Mouse (Mus musculus) CH12.LX (cell line): Measurements from ENCODE around the gene Chd1. TPM values are rescaled to one million over a fixed set of nuclear protein-coding genes. Genes with fewer than 3 reads are reported as not detected.

Source experiments
- DNase-seq: peaks from one replicate; pipeline ENCODE4 v3.0.0-alpha.2; 2013; ENCODE audit errors: extremely low read depth
- H3K27ac ChIP-seq: 2 replicates; pipeline ENCODE4 v1.5.1; 2012; ENCODE audit warnings: low read depth, mild to moderate bottlenecking, control low read depth, moderate library complexity; ENCODE audit not compliant: insufficient read depth
- H3K27me3 ChIP-seq: replicated peaks from 2 replicates; pipeline ENCODE3; 2012; ENCODE audit warnings: inconsistent platforms
- H3K36me3 ChIP-seq, 2 experiments: replicated peaks in 1 of 2; 2 replicates each; pipeline versions ENCODE3 to v1.6.1; 2012; ENCODE audit warnings: inconsistent platforms in 1 of 2, low read length in 1 of 2, mild to moderate bottlenecking in 1 of 2, mixed read lengths in 1 of 2, moderate library complexity in 1 of 2; ENCODE audit not compliant: control insufficient read depth in 1 of 2, insufficient read depth in 1 of 2
- H3K4me1 ChIP-seq, 2 experiments: 2 replicates each; pipeline ENCODE4 v1.6.1; 2012; ENCODE audit warnings: inconsistent platforms in 1 of 2, moderate library complexity in 1 of 2; ENCODE audit not compliant: insufficient read depth in 2 of 2, control insufficient read depth in 1 of 2
- H3K4me2 ChIP-seq: 2 replicates; pipeline ENCODE4 v1.6.1; 2012; ENCODE audit warnings: low read depth, mild to moderate bottlenecking, control low read depth; ENCODE audit not compliant: poor library complexity, insufficient read depth, severe bottlenecking
- H3K4me3 ChIP-seq, 3 experiments: fragments of 150-350 bp in 1 of 3; sonication (generic) in 1 of 3; replicated peaks in 1 of 3; 2 replicates each; pipeline versions ENCODE3 to v1.5.1; 2011 to 2012; ENCODE audit warnings: low read depth in 2 of 3, low read length in 2 of 3, mild to moderate bottlenecking in 2 of 3, moderate library complexity in 2 of 3, control low read depth in 1 of 3, improper control_type of control experiment in 1 of 3, inconsistent platforms in 1 of 3, mixed read lengths in 1 of 3; ENCODE audit not compliant: poor library complexity in 1 of 3
- H3K79me2 ChIP-seq: replicated peaks from 2 replicates; pipeline ENCODE4 v1.6.1; 2012; ENCODE audit warnings: mild to moderate bottlenecking, moderate library complexity; ENCODE audit not compliant: control insufficient read depth, poor library complexity, insufficient read depth, severe bottlenecking; ENCODE audit errors: extremely low read depth
- H3K9ac ChIP-seq: 2 replicates; pipeline ENCODE4 v1.6.1; 2012; ENCODE audit warnings: low read depth, mild to moderate bottlenecking, control low read depth, moderate library complexity; ENCODE audit not compliant: insufficient read depth
- H3K9me3 ChIP-seq: replicated peaks from 2 replicates; pipeline ENCODE3; 2012; ENCODE audit warnings: low read length, inconsistent platforms, mixed read lengths
- BHLHE40 ChIP-seq: IDR thresholded peaks from 2 replicates; pipeline ENCODE4 v1.6.1; 2011; ENCODE audit warnings: mild to moderate bottlenecking, low read depth, low read length, improper control_type of control experiment
- CHD1 ChIP-seq: IDR thresholded peaks from 2 replicates; pipeline ENCODE4 v1.6.1; 2012; ENCODE audit warnings: low read depth, low read length, improper control_type of control experiment, inconsistent platforms
- CTCF ChIP-seq, 2 experiments: IDR thresholded peaks in 1 of 2; conservative IDR thresholded peaks in 1 of 2; 2 replicates each; pipeline ENCODE4 v1.5.1; 2011 to 2012; ENCODE audit warnings: low read depth in 2 of 2, low read length in 2 of 2, improper control_type of control experiment in 1 of 2, inconsistent platforms in 1 of 2, mild to moderate bottlenecking in 1 of 2, moderate library complexity in 1 of 2
- EP300 ChIP-seq: IDR thresholded peaks from 2 replicates; pipeline ENCODE4 v1.6.1; 2011; ENCODE audit warnings: low read length, improper control_type of control experiment
- ETS1 ChIP-seq: conservative IDR thresholded peaks from 2 replicates; pipeline ENCODE4 v1.6.1; 2012; ENCODE audit warnings: low read depth, mild to moderate bottlenecking, inconsistent platforms, low read length, improper control_type of control experiment, moderate library complexity
- GABPA ChIP-seq: IDR thresholded peaks from 2 replicates; pipeline ENCODE4 v1.6.1; 2012; ENCODE audit warnings: low read depth, low read length, improper control_type of control experiment, inconsistent platforms; ENCODE audit not compliant: insufficient replicate concordance
- JUND ChIP-seq: conservative IDR thresholded peaks from 2 replicates; pipeline ENCODE4 v1.6.1; 2011; ENCODE audit warnings: low read depth, low read length, improper control_type of control experiment
- MAFK ChIP-seq: IDR thresholded peaks from 2 replicates; pipeline ENCODE4 v1.6.1; 2011; ENCODE audit warnings: low read length, improper control_type of control experiment; ENCODE audit not compliant: insufficient replicate concordance
- MEF2A ChIP-seq: IDR thresholded peaks from 2 replicates; pipeline ENCODE4 v1.6.1; 2014; ENCODE audit warnings: low read depth, mild to moderate bottlenecking, inconsistent platforms, low read length, improper control_type of control experiment, borderline replicate concordance
- MXI1 ChIP-seq: IDR thresholded peaks from 2 replicates; pipeline ENCODE4 v1.6.1; 2011; ENCODE audit warnings: mild to moderate bottlenecking, low read depth, low read length, improper control_type of control experiment
- POLR2A ChIP-seq: IDR thresholded peaks from 2 replicates; pipeline ENCODE4 v1.6.1; 2011; ENCODE audit warnings: low read depth, mild to moderate bottlenecking, improper control_type of control experiment, low read length
- RAD21 ChIP-seq: IDR thresholded peaks from 2 replicates; pipeline ENCODE4 v1.6.1; 2011; ENCODE audit warnings: low read depth, mild to moderate bottlenecking, low read length, improper control_type of control experiment, moderate library complexity
- RCOR1 ChIP-seq: conservative IDR thresholded peaks from 2 replicates; pipeline ENCODE4 v1.6.1; 2012; ENCODE audit warnings: low read depth, mild to moderate bottlenecking, inconsistent platforms, low read length, improper control_type of control experiment
- SMC3 ChIP-seq: IDR thresholded peaks from 2 replicates; pipeline ENCODE4 v1.6.1; 2011; ENCODE audit warnings: low read depth, low read length, improper control_type of control experiment
- TBP ChIP-seq: conservative IDR thresholded peaks from 2 replicates; pipeline ENCODE4 v1.6.1; 2011; ENCODE audit warnings: low read depth, low read length, improper control_type of control experiment
- TCF12 ChIP-seq: IDR thresholded peaks from 2 replicates; pipeline ENCODE4 v1.6.1; 2014; ENCODE audit warnings: low read depth, mild to moderate bottlenecking, inconsistent platforms, low read length, improper control_type of control experiment
- ZKSCAN1 ChIP-seq: IDR thresholded peaks from 2 replicates; pipeline ENCODE4 v1.6.1; 2012; ENCODE audit warnings: low read depth, inconsistent platforms, low read length, improper control_type of control experiment, borderline replicate concordance
- ZMIZ1 ChIP-seq: IDR thresholded peaks from 2 replicates; pipeline ENCODE4 v1.6.1; 2012; ENCODE audit warnings: low read depth, mild to moderate bottlenecking, inconsistent platforms, low read length, improper control_type of control experiment
- ZNF384 ChIP-seq: IDR thresholded peaks from 2 replicates; pipeline ENCODE4 v1.6.1; 2012; ENCODE audit warnings: low read depth, low read length, improper control_type of control experiment, inconsistent platforms
- dilution Hi-C: fragments of 300-500 bp; cut with MboI; formaldehyde crosslinking; loops from 2 replicates; pipeline ENCODE4 v1.14.3; 2020; ENCODE audit warnings: low sequenced_read_pairs; ENCODE audit not compliant: extremely low pct_unique_long_range_greater_than_20kb, extremely low pct_ligation_motif_present
- in situ Hi-C: fragments of 300-500 bp; cut with MboI; formaldehyde crosslinking; loops from 3 replicates; pipeline ENCODE4 v1.14.3; 2019; ENCODE audit warnings: low sequenced_read_pairs, low pct_ligation_motif_present, low pct_unique_long_range_greater_than_20kb, mixed read lengths
- polyA plus RNA-seq: library from polyadenylated mRNA; unstranded; fragments of >175 nt; gene quantifications from 2 replicates; pipeline ENCODE4 v1.2.1, GENCODE M21; 2012; ENCODE audit warnings: low read depth; ENCODE audit not compliant: insufficient read length
- total RNA-seq, 2 experiments: library from RNA; depleted of rRNA; stranded (reverse); fragments of 300-350 nt in 1 of 2; fragments of >200 nt in 1 of 2; gene quantifications; 2 replicates each; pipeline ENCODE4 v1.2.3; 2012 to 2014

Chd1 gene
- total and polyA plus RNA-seq, 3 experiments: 29.6 to 45.0 (median 32.0) TPM

DNA sequence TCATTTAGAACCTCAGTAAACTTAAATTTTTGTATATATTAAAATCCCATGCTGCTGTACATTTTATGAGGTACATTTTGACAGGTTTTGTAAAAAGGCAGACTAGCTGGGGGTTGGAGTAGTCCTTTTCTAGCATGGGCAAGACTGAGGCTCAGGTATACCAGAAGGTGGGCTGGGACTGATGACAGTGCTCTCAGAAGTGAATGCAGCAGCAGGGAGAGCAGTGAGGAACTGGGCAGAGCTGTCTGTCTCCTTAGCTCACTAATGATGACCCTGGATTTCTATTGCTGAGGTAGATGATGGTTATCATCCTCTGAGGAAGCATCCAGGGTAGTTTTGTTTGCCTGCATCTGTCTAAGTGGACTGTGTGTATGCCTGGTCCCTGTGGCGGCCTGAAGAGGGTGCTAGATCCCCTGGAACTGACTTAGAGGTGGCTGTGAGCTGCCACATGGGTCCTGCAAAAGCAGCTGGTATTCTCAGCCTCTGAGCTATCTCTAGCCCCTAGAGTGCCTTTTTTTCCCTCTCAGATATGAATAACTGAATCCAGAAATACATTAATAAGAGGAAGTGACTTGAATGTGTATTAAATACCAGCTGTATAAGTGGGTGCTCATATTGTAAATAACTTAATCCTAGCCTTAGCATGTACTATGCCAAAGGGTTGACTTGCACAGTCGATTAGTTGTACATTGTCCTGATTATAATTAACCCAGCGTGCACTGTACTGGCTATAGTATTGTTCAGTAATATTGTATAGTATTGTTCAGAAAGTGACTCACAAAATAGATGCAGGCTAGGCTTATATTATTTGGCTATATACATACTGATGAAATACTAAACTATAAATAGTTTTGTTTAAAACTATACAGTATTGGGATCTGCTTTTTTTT, 10.5 kb downstream of the Chd1 start:
- peak; percentile 65 for DNase-seq
- dilution Hi-C loops: no loop called here
- in situ Hi-C loops: loop anchor here (25.0 kb wide), 1 partner anchor 178 kb away; the partner anchor contains the start of gene Pdcd2
- TF ChIP-seq TBP: no peak
- TF ChIP-seq POLR2A: no peak
- peak; percentile 10; the same call in 1 of the 2 replicates for TF ChIP-seq SMC3
- TF ChIP-seq RAD21: peak; percentile 45
- peak; percentile 47 to 65; a peak in 3 of 4 replicates for TF ChIP-seq CTCF (conservative IDR thresholded peaks at IDR 0.05 in 1 of 2, IDR thresholded peaks at IDR 0.05 in 1 of 2; ENCODE audit: low read depth in 2 of 2, low read length in 2 of 2)
- Histone ChIP-seq H3K4me2 (no peak overlapping the region), H3K9me3 (no peaks in the 10 kb centered on the region), H3K27me3 (no peaks in the 10 kb centered on the region), H3K36me3 (peaks cover 25 to 85% of the 10 kb centered on the region in 2 experiments), H3K9ac (no peak overlapping the region), H3K4me1 (peaks cover 0 to 38% of the 10 kb centered on the region in 2 experiments; a peak in 2 of 4 replicates), H3K79me2 (peaks cover 70% of the 10 kb centered on the region), H3K27ac (no peak overlapping the region), H3K4me3 (no peak overlapping the region)

DNA sequence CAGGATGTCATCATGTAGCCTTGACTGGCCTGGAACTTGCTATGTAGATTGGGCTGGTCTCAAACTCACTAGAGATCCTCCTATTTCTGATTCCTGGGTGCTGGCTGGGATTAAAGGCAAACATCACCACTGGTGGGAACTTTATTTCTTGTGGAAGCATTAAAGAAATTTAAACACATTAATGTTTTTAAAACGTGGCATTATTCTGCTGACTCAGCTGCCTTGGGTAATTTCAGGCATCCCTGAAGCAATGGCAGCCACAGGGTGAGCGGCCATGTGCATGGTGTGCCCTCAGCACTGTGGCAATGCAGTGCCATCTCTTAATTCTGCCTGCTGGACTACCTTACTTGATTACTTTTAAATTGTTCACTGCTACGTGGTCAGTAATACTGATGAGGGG, 11.2 kb downstream of the Chd1 start:
- Histone ChIP-seq H3K4me3 (no peak overlapping the region), H3K9ac (no peak overlapping the region), H3K9me3 (no peaks in the 10 kb centered on the region), H3K27ac (no peak overlapping the region), H3K79me2 (peaks cover 68% of the 10 kb centered on the region), H3K36me3 (peaks cover 22 to 85% of the 10 kb centered on the region in 2 experiments), H3K4me1 (peaks cover 0 to 34% of the 10 kb centered on the region in 2 experiments; a peak in 2 of 4 replicates), H3K27me3 (no peaks in the 10 kb centered on the region), H3K4me2 (no peak overlapping the region)
- in situ Hi-C loops (loop anchor here (25.0 kb wide), 1 partner anchor 179 kb away; the partner anchor contains the start of gene Pdcd2), dilution Hi-C loops (no loop called here)
- TF ChIP-seq CHD1: no peak
- peak; percentile 90 for TF ChIP-seq MAFK
- no peak for DNase-seq

DNA sequence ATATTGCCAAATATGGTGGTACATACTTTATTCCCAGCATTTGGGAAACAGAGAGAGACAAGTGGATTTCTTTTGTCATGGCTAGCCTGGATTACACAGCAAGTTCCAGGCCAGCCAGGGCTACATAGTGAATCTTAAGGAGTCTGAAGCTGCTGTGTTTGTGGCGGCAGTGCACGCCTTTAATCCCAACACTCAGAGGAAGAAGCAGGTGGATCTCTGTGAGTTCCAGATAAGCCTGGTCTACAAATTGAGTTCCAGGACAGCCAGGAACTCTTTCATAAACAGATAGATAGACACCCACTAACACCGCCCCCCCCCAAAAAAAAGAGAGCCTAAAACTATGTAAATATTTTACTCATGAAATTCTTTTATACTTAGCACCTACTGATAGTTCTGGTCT, 16.1 kb downstream of the Chd1 start:
- Histone ChIP-seq H3K4me2 (no peak overlapping the region), H3K4me1 (peaks cover 0 to 22% of the 10 kb centered on the region in 2 experiments; a peak in 2 of 4 replicates), H3K27ac (no peak overlapping the region), H3K79me2 (peaks cover 46% of the 10 kb centered on the region), H3K27me3 (no peaks in the 10 kb centered on the region), H3K9me3 (no peaks in the 10 kb centered on the region), H3K9ac (no peak overlapping the region), H3K4me3 (no peak overlapping the region), H3K36me3 (peaks cover 24 to 70% of the 10 kb centered on the region in 2 experiments)
- DNase-seq: no peak
- TF ChIP-seq ZMIZ1 (no peak), ETS1 (no peak), TBP (no peak), BHLHE40 (no peak), TCF12 (no peak), ZNF384 (no peak), ZKSCAN1 (no peak), SMC3 (no peak), POLR2A (no peak), GABPA (no peak), MXI1 (no peak), JUND (no peak), RCOR1 (no peak), MEF2A (no peak), EP300 (no peak)
- in situ Hi-C loops (loop anchor here (25.0 kb wide), 1 partner anchor 184 kb away; the partner anchor contains the start of gene Pdcd2), dilution Hi-C loops (no loop called here)
